Mouse (Mus musculus): ENCODE results near the gene Atp6v1g1. TPM values are rescaled to one million over a fixed set of nuclear protein-coding genes. Genes with fewer than 3 reads are reported as not detected.

Atp6v1g1 gene
- polyA plus RNA-seq, 1 experiment from 2014 or later: 362 TPM

GRCm38 (mm10) chr4:63590538-63590937 is 46.0 kb downstream of the Atp6v1g1 start:
- no peaks in the 10 kb centered on the region for H3K9me3 ChIP-seq (replicated peaks; ENCODE audit: control insufficient read depth, low read length)
- DNase-seq (ENCODE audit: low spot score) (no peak), ATAC-seq (replicated peaks; ENCODE audit: insufficient number of reproducible peaks, low FRiP score, low TSS enrichment, low read depth) (no peak)
- no peaks in the 10 kb centered on the region for H3K4me1 ChIP-seq (ENCODE audit: control insufficient read depth, insufficient read depth, low read length)
- 80% methylated on average over 4 of the region's 4 CpGs for WGBS
- H3K36me3 ChIP-seq (replicated peaks; ENCODE audit: control insufficient read depth, insufficient read depth, low read depth, low read length): no peaks in the 10 kb centered on the region
- no peak overlapping the region for H3K9ac ChIP-seq (replicated peaks; ENCODE audit: low read length)
- no peak overlapping the region for H3K27ac ChIP-seq (replicated peaks; ENCODE audit: low read depth, low read length)
- H3K27me3 ChIP-seq (ENCODE audit: control insufficient read depth, insufficient read depth, low read length): no peaks in the 10 kb centered on the region
- H3K4me3 ChIP-seq (ENCODE audit: low read depth, low read length): no peak overlapping the region
- H3K4me2 ChIP-seq (ENCODE audit: low read depth, low read length): no peak overlapping the region

GRCm38 (mm10) chr4:63594459-63595110 is 50.0 kb downstream of the Atp6v1g1 start:
- Histone ChIP-seq H3K27ac (replicated peaks; ENCODE audit: low read depth, low read length) (no peak overlapping the region), H3K4me1 (ENCODE audit: control insufficient read depth, insufficient read depth, low read length) (no peaks in the 10 kb centered on the region), H3K27me3 (ENCODE audit: control insufficient read depth, insufficient read depth, low read length) (no peaks in the 10 kb centered on the region), H3K4me3 (ENCODE audit: low read depth, low read length) (no peak overlapping the region), H3K9me3 (replicated peaks; ENCODE audit: control insufficient read depth, low read length) (no peaks in the 10 kb centered on the region), H3K36me3 (replicated peaks; ENCODE audit: control insufficient read depth, insufficient read depth, low read depth, low read length) (no peaks in the 10 kb centered on the region), H3K9ac (replicated peaks; ENCODE audit: low read length) (no peak overlapping the region), H3K4me2 (ENCODE audit: low read depth, low read length) (no peak overlapping the region)
- ATAC-seq (replicated peaks; ENCODE audit: insufficient number of reproducible peaks, low FRiP score, low TSS enrichment, low read depth) (no peak), DNase-seq (ENCODE audit: low spot score) (no peak)
- 81% methylated on average over 5 of the region's 5 CpGs for WGBS

DNA sequence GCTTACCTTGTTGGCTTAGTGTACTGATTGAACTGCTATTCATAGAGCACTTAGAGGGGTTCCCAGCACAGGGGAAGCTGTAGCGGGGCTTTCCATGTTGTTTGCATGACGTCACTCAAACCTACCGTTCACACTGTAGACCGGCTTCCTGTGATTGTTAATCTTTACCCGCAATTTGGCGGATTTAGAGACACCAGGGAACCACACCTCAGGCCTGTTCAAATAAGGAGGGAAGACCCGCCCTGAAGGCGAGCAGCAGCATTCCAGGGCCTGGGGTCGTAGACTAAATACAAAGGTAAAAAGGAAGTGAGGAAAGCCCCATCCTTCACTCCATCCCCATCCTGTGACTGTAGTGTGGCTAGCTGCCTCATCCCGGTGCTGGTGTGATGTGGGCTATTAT is 50.7 kb downstream of the Atp6v1g1 start:
- ATAC-seq (replicated peaks; ENCODE audit: insufficient number of reproducible peaks, low FRiP score, low TSS enrichment, low read depth) (no peak), DNase-seq (ENCODE audit: low spot score) (no peak)
- Histone ChIP-seq H3K4me2 (ENCODE audit: low read depth, low read length) (no peak overlapping the region), H3K27me3 (ENCODE audit: control insufficient read depth, insufficient read depth, low read length) (no peaks in the 10 kb centered on the region), H3K4me3 (ENCODE audit: low read depth, low read length) (no peak overlapping the region), H3K9me3 (replicated peaks; ENCODE audit: control insufficient read depth, low read length) (no peaks in the 10 kb centered on the region), H3K9ac (replicated peaks; ENCODE audit: low read length) (no peak overlapping the region), H3K4me1 (ENCODE audit: control insufficient read depth, insufficient read depth, low read length) (no peaks in the 10 kb centered on the region), H3K36me3 (replicated peaks; ENCODE audit: control insufficient read depth, insufficient read depth, low read depth, low read length) (no peaks in the 10 kb centered on the region), H3K27ac (replicated peaks; ENCODE audit: low read depth, low read length) (no peak overlapping the region)
- 76% methylated on average over 10 of the region's 10 CpGs for WGBS

GRCm38 (mm10) chr4:63596010-63596409 is 51.4 kb downstream of the Atp6v1g1 start:
- WGBS: 97% methylated on average over 4 of the region's 4 CpGs
- H3K9ac ChIP-seq (replicated peaks; ENCODE audit: low read length): no peak overlapping the region
- ATAC-seq (replicated peaks; ENCODE audit: insufficient number of reproducible peaks, low FRiP score, low TSS enrichment, low read depth) (no peak), DNase-seq (ENCODE audit: low spot score) (no peak)
- no peaks in the 10 kb centered on the region for H3K9me3 ChIP-seq (replicated peaks; ENCODE audit: control insufficient read depth, low read length)
- no peak overlapping the region for H3K4me3 ChIP-seq (ENCODE audit: low read depth, low read length)
- H3K4me1 ChIP-seq (ENCODE audit: control insufficient read depth, insufficient read depth, low read length): no peaks in the 10 kb centered on the region
- H3K36me3 ChIP-seq (replicated peaks; ENCODE audit: control insufficient read depth, insufficient read depth, low read depth, low read length): no peaks in the 10 kb centered on the region
- H3K27ac ChIP-seq (replicated peaks; ENCODE audit: low read depth, low read length): no peak overlapping the region
- H3K27me3 ChIP-seq (ENCODE audit: control insufficient read depth, insufficient read depth, low read length): no peaks in the 10 kb centered on the region
- no peak overlapping the region for H3K4me2 ChIP-seq (ENCODE audit: low read depth, low read length)

Other genes starting within 250 kb of the Atp6v1g1 start
- not detected in 2 replicates for gene Orm1, start 200.2 kb upstream of the Atp6v1g1 start, polyA plus RNA-seq (2014; fragmentation: Nextera tagmentation; extraction: Ambion mirVana)
- not detected in 2 replicates for gene Orm3, start 188.6 kb upstream of the Atp6v1g1 start, polyA plus RNA-seq (2014; fragmentation: Nextera tagmentation; extraction: Ambion mirVana)
- gene Orm2, start 182.3 kb upstream of the Atp6v1g1 start, polyA plus RNA-seq (2014; fragmentation: Nextera tagmentation; extraction: Ambion mirVana): not detected in 2 replicates
- 5.2 and 6.2 TPM in 2 replicates for gene Akna, start 141.4 kb upstream of the Atp6v1g1 start, polyA plus RNA-seq (2014; fragmentation: Nextera tagmentation; extraction: Ambion mirVana)
- gene Whrn, start 48.8 kb upstream of the Atp6v1g1 start, polyA plus RNA-seq (2014; fragmentation: Nextera tagmentation; extraction: Ambion mirVana): 3.8 and 4.6 TPM in 2 replicates
- 7.5 and 7.8 TPM in 2 replicates for gene Tmem268, start 14.0 kb downstream of the Atp6v1g1 start, polyA plus RNA-seq (2014; fragmentation: Nextera tagmentation; extraction: Ambion mirVana)
- not detected in 2 replicates for gene Gm11213, start 60.5 kb downstream of the Atp6v1g1 start, polyA plus RNA-seq (2014; fragmentation: Nextera tagmentation; extraction: Ambion mirVana)
- not detected in 2 replicates for gene Tex48, start 77.7 kb downstream of the Atp6v1g1 start, polyA plus RNA-seq (2014; fragmentation: Nextera tagmentation; extraction: Ambion mirVana)
- gene Gm11214, start 118.6 kb downstream of the Atp6v1g1 start, polyA plus RNA-seq (2014; fragmentation: Nextera tagmentation; extraction: Ambion mirVana): not detected in 2 replicates
- 0.06 TPM in 1 of 2 replicates, not detected in the other for gene Tnfsf15, start 200.3 kb downstream of the Atp6v1g1 start, polyA plus RNA-seq (2014; fragmentation: Nextera tagmentation; extraction: Ambion mirVana)